Mouse (Mus musculus): ENCODE data around the gene Pard6b.

- TF ChIP-seq CTCF (IDR thresholded peaks at IDR 0.05; ENCODE audit: low read depth, low read length), result no peak
- TF ChIP-seq POLR2A (IDR thresholded peaks at IDR 0.05; ENCODE audit: borderline replicate concordance, low read depth, low read length), result no peak
Observed at GRCm38 (mm10) chr2:168045357-168045756, 35.4 kb upstream of the Pard6b start.
